Mouse (Mus musculus) C2C12 (cell line): Measurements from ENCODE around the gene Kcnk5.

Source experiments
- CTCF ChIP-seq: IDR thresholded peaks from one replicate; pipeline ENCODE4 v1.5.1; 2011; ENCODE audit not compliant: control insufficient read depth, insufficient read depth, insufficient read length
- FOSL1 ChIP-seq: IDR thresholded peaks from one replicate; pipeline ENCODE4 v1.8.0; 2011; ENCODE audit warnings: mild to moderate bottlenecking, low read length; ENCODE audit not compliant: poor library complexity, insufficient read depth, severe bottlenecking
- MAX ChIP-seq: IDR thresholded peaks from one replicate; pipeline ENCODE4 v1.6.1; 2011; ENCODE audit warnings: mild to moderate bottlenecking, control low read depth
- MYOD1 ChIP-seq: IDR thresholded peaks from one replicate; pipeline ENCODE4 v1.6.1; 2011; ENCODE audit warnings: low read depth; ENCODE audit not compliant: control insufficient read depth, insufficient read length
- USF1 ChIP-seq: IDR thresholded peaks from one replicate; pipeline ENCODE4 v1.6.1; 2011; ENCODE audit warnings: low read depth, mild to moderate bottlenecking, control low read depth, moderate library complexity

DNA sequence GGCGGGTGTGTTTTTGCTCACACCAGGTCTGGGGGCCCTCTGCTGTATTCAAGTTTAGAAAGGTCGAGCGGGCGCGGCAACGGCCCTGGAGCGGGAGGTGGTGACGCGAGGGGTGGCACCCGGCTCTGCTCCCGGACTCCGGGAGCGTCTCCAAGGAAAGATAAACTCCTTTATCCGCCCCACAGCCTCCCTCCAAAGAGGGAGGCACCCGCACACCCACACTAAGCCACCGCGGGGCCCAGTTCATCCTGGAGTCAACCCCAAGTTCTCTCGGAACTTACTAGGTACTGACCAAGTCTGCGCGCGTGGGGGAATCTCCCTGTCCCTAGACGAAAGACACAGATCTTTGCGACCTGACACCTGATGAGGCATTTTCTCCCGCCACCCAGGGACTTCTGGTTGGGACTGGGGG lies 852 bp downstream of the Kcnk5 start:
- TF ChIP-seq CTCF, result no peak
- TF ChIP-seq FOSL1, result no peak
- no peak for TF ChIP-seq USF1
- TF ChIP-seq MAX, result no peak
- no peak for TF ChIP-seq MYOD1
